Mouse (Mus musculus): ENCODE results near the gene Nmt2.
A peak's percentile ranks its signal among the peaks of the same experiment; 100 is the strongest.

Nmt2 gene

GRCm38 (mm10) chr2:3283602-3284472 lies at the start of gene Nmt2:
Gene Nmt2, plus strand, starts transcription at chr2:3284212.
- peak; percentile 99 for DNase-seq (ENCODE audit: low read depth, low spot score)

- no peak for DNase-seq (ENCODE audit: low read depth, low spot score)
These were observed 44.8 kb upstream of the Nmt2 start for GRCm38 (mm10) chr2:3239255-3239654.

DNA sequence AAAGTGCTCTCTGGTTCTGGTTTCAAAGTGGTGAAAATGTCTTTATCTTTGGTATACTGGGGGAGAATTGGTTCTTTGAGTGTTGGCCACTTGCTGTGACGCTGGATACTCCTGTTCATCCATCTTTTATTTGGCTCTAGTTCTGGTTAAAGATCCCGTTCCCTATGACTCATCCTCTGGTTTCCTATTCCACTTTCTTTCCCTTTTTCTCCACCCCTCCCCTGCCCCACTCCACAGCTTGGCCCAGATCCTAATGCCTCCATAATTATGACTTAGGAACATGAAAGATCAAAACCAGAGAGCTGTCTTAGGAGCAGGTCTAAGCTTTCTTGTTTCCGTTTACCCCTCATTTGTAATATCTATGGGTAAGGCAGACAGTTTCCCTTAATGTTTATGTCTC lies 39.8 kb upstream of the Nmt2 start:
- no peak for DNase-seq (ENCODE audit: low read depth, low spot score)

- no peak for DNase-seq (ENCODE audit: low read depth, low spot score)
These were observed 32.7 kb upstream of the Nmt2 start for GRCm38 (mm10) chr2:3251309-3251708.

- DNase-seq (ENCODE audit: low read depth, low spot score), result no peak
These were observed 17.5 kb upstream of the Nmt2 start for GRCm38 (mm10) chr2:3266466-3266865.

DNA sequence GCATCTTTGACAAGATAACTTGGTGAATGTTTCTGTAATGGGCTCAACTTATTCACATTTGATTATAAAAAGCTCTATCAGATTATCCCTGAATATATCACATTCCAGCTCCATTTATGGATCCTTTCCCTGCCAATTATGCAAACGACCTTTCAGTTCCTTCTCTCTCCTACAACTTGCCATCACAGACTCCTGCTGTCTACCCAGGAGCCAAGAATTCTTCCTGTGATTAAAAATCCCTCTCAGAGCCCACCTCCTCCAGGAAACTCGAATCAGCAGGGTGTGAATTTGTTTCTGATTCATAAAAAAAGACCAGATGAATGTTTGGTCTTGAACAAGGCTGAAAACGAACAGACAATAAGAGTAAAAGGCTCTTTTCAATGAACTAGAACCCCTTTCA lies 16.1 kb upstream of the Nmt2 start:
- DNase-seq (ENCODE audit: low read depth, low spot score), result peak; percentile 41

DNA sequence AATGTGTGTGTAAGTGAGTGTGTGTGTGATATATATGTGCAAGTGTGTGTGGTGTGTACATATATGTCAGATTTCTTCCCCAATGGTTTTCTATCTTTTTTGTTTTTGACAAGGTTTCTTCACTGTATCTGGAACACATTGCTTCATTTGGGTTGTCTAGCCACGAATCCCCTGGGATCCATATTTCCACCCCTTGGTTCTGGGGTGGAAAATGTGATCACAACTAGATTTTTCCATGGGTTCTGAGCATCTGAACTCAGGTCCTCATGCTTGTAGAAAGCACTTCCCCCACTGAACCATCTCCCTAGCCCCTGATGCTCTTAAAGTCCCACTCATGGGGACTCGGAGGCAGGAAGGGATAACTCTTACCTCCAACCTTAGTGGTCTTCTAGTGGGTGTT lies 10.7 kb upstream of the Nmt2 start:
- no peak for DNase-seq (ENCODE audit: low read depth, low spot score)

DNA sequence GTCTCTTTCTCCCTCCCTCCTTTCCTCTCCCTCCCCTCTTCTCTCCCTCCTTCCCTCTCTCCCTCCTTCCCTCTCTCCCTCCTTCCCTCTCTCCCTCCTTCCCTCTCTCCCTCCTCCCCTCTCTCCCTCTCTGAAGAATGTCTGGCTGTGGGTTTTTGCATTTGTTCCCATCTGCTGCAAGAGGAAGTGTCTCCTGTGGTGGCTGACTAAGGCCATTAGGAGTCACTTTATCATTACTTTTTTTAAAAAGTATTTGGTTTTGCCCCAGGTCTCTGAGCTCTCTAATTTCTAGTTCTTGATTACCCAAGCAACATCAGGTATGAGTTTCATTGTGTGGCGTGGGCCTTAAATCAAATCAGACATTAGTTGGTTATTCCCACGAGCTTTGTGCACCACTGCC lies 7.9 kb upstream of the Nmt2 start:
- DNase-seq (ENCODE audit: low read depth, low spot score), result no peak

- no peak for DNase-seq (ENCODE audit: low read depth, low spot score)
These were observed 6.5 kb upstream of the Nmt2 start for GRCm38 (mm10) chr2:3277502-3277901.

GRCm38 (mm10) chr2:3281311-3281710 lies 2.7 kb upstream of the Nmt2 start:
- no peak for DNase-seq (ENCODE audit: low read depth, low spot score)

DNA sequence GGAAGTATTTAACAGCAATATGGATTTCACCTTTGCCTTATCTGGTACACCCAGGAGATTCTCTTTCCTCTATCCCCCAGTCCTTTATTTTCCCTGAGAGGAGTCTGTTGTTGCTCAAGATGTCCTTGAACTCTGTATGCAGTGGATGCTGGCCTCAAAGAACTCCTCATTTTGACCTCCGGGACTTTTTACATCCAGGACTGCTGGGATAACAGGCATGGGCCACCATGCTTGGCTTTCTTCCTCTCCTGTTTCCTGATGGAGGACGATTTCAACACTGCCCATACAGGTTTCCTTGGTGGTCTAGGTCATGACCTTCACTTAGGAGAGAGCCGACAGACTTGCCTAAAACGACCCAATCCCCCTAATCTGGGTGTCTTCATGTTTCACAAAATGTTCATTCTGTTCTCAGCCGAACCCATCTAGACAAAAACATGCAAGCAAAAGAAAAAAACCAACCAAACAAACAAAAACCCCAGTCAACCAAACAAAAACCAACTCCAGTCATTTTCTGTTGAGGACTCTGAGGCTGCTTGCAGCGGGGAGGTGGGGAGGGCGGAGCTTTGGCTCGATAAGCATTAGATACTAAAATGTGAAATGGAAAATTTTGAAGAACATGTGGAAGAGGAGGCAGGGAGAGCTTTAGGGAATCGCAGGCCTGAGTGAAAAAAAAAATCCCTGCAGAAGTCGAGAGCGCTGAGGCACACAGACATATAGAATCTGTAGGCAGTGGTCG lies 978 bp upstream of the Nmt2 start:
- DNase-seq (ENCODE audit: low read depth, low spot score), result no peak

GRCm38 (mm10) chr2:3284473-3285180 lies 615 bp downstream of the Nmt2 start:
- no peak for DNase-seq (ENCODE audit: low read depth, low spot score)

- DNase-seq (ENCODE audit: low read depth, low spot score), result no peak
These were observed 1.1 kb downstream of the Nmt2 start for GRCm38 (mm10) chr2:3285181-3285530.

GRCm38 (mm10) chr2:3285709-3286108 lies 1.7 kb downstream of the Nmt2 start:
- DNase-seq (ENCODE audit: low read depth, low spot score), result no peak

GRCm38 (mm10) chr2:3286243-3286642 lies 2.2 kb downstream of the Nmt2 start:
- DNase-seq (ENCODE audit: low read depth, low spot score), result no peak

- no peak for DNase-seq (ENCODE audit: low read depth, low spot score)
These were observed 5.6 kb downstream of the Nmt2 start for GRCm38 (mm10) chr2:3289581-3289980.

DNA sequence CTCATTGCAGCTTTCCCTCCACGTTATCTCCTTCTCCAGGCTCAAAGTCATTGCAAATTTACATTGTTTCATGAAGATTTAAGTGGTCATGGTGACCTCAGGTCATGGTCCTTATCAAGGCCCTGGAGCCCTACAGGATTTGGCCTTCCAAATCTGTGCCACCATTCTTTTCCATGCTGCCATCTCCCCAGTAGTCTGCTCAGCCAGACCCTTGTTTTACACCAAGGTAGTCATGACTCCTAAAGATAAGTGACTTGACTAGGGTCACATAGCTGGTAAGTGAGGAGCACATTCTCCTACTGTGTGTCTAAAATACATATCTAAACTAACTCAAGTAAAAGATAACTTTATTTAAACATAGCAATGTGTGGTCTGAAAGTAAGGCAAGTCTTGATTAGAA lies 8.2 kb downstream of the Nmt2 start:
- no peak for DNase-seq (ENCODE audit: low read depth, low spot score)

DNA sequence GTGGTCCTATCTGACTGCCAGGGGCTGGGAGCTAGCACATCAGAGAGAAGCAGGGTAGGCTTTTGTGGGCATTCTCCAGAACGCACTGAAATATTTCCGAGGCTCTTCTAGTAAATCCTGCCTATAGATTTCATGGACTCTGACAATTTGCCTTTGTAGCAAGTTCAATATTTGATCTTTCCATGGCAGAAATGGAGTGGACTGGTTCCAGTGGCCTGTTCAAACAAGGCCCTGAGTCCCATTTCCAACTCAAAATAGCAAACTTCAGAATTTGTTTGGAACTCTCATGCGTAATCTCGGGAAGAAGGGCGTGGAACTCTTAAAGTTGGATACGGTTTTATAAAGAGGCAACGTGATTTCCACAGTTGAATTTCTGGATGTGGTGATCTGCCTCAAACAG lies 11.8 kb downstream of the Nmt2 start:
- no peak for DNase-seq (ENCODE audit: low read depth, low spot score)

DNA sequence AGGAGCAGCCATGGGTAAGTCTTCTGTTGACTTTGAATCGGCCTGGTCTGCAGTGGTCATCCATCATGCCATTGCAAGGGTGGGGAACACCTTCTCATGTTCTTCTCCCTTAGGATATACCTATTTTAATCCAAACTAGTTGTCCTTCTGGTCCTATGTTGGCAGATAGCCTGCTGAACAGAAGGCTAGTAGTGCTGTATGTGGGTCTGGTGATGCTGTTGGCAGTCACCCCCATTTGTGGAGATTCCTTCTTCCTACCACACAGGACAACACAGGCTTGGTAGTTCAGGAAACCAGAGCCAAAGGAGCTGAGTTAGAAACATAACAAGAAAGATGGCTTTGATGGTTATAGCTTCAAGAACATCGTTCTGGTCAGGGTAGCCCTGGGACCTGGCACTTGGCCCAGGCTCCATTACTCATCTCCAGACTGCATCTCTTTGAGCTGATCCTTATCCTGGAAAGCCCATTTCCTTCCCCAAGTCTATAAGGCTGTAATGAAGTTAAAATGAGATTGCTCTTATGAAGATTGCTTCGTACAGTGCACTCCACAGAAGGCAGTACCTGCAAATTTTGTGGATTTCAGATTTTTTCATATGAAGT lies 21.5 kb downstream of the Nmt2 start:
- no peak for DNase-seq (ENCODE audit: low read depth, low spot score)

DNA sequence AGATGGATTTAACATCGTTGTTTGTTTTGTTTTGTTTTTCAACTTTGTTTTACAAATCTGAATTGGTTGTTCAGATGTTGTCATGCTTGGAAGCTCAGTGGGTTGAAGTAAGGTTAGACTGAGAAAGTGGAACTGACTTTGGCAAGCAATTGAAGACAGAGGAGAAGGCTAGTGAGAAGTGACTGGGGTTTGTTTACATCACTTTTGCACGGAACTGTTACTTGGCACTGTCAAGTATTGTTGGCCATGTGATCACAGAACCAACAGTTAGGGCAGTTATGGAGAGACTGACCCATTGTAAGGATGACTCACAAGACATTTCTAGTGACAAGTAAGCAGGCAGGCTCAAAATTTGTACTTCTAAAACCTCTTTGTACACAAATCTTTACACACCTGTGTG lies 39.1 kb downstream of the Nmt2 start:
- no peak for DNase-seq (ENCODE audit: low read depth, low spot score)

DNA sequence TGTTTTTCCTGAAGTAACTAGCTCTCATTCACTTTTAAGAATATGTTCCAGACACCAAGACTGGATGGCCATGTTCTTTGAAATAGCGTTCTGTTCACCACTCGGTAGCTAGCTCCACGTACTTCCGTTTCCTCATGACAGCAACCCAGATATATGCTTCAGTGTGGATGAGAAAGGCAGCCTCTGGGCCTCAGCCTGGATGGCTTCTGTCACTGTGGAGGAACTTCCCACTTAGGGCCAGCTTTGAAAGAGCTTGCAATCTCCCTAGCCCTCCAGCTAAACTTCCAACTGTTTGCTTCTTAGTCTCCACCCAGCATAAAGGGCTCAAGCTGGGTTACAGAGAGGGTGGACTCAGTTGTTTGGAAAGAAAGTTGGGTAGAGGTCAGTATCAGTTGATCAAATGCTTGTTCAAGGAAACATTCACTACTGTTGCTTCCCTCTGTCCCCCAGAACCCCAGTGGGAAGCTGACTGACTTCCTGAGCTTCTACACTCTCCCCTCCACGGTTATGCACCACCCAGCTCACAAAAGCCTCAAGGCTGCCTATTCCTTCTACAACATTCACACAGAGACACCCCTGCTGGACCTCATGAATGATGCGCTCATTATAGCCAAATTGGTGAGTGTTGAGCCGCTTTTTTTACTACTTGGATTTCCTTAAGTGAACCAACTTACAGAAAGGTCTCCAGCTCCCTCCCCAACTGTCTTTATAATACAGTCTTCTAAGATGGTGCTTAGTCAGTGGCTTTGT lies 40.5 kb downstream of the Nmt2 start:
- no peak for DNase-seq (ENCODE audit: low read depth, low spot score)
